Mouse (Mus musculus) left cerebral cortex, adult 11 months (tissue): ENCODE results near the gene Nck2.

Experiments used
- DNase-seq: peaks from one replicate; pipeline ENCODE4 v3.0.0; 2022; ENCODE audit warnings: low spot score

Gene Nck2

GRCm38 (mm10) chr1:43574793-43575304 lies 130.5 kb downstream of the Nck2 start:
- no peak for DNase-seq

- no peak for DNase-seq
Measured at GRCm38 (mm10) chr1:43577371-43577770, 133.0 kb downstream of the Nck2 start.

GRCm38 (mm10) chr1:43583564-43583963 lies 139.2 kb downstream of the Nck2 start:
- no peak for DNase-seq

GRCm38 (mm10) chr1:43589001-43589400 lies 144.6 kb downstream of the Nck2 start:
- no peak for DNase-seq

GRCm38 (mm10) chr1:43589910-43590309 lies 145.5 kb downstream of the Nck2 start:
- no peak for DNase-seq

GRCm38 (mm10) chr1:43590727-43591126 lies 146.3 kb downstream of the Nck2 start:
- no peak for DNase-seq

DNA sequence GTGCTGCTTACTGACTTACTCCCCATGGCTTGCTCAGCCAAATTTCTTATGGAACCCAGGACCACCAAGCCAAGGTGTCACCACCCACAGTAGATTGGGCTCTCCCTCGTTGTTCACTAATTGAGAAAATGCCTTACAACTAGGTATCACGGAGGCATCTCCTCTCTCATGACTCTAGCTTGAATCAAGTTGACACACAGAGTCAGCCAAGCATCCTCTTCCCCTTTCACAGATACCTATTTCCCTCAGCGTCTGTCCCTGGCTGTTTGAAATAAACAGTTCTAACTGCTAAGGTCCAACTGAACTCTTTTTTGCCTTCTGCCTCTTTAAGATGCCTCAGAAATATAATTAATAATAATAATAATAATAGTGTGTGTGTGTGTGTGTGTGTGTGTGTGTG lies 148.7 kb downstream of the Nck2 start:
- no peak for DNase-seq

- DNase-seq, result no peak
Measured at GRCm38 (mm10) chr1:43594738-43595137, 150.4 kb downstream of the Nck2 start.

DNA sequence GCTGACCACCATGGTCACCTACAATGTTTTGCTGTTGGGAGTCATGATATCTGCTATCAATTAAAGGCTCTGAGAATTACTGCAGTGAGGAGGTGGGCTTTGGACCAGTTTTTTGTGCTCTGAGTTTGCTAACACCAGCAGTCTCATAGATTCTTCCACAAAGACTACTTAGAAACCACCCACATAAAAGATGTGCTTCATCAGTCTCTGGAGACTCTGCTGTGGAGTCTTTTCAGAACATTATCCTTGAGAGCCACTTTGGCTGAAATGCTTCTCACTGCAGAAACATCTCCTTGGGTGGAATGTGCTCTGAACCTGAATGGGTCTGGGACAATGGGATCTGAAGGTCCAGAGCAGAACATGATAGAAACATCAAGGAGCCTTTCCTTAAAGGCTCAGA lies 153.4 kb downstream of the Nck2 start:
- no peak for DNase-seq

- no peak for DNase-seq
Measured at GRCm38 (mm10) chr1:43599483-43599882, 155.1 kb downstream of the Nck2 start.

DNA sequence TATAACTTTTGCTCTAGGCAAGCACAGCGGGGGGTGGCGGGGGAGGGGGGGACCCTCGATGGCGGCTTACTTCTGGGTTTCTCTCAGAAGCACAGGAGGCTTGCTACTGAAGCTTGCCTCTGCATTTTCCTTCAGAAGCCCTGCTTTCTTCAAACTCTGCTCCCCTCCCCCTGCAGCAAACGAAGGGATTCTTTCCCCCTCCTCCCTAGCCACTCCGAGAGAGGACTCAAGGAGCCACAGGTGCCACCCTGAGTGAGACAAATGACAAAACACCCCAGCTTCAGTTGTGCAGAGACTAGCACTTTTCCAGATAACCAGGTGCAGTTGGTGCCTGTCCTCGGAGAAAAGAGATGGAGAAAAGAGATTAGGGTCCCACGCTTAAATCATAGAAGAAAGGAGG lies 156.7 kb downstream of the Nck2 start:
- DNase-seq, result no peak

DNA sequence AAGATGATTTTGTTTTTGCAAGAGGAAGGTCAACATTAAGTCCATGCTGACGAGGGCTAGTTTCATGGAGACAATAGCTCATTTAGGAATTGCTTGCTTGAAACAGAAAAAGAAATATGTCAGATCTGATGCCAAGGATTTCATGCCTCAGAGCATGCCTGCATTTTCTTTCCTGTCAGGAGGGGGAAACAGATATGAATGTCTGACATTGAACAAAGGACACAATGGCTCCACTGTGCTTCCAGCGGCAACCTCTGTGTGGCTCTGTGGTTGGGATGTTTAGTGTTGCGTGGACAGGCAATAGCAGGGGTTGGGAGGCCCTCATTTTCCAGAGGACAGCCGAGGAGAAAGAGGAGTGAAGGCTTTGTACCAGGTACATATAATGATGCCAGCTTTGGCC lies 171.6 kb downstream of the Nck2 start:
- DNase-seq, result no peak
